Comparison of ENCODE assay signal across 15 mouse cellular contexts in genomic region chr10:56899640-56900274, GRCm38 (mm10).
DNase-seq lines count a peak whose midpoint lies in the region; ATAC-seq and TF ChIP-seq lines count a peak whose summit lies in the region.
"Had no signal": no experiment of that assay in that cellular context is flagged by ENCODE, and none has a peak within 500 bp of the region (broad histone marks: within the 10 kb centered on the region; RNA-seq: fewer than 3 reads in every experiment).

No protein-coding gene starts in this region.

- no peaks in the 10 kb centered on the region for H3K9me3 ChIP-seq in forebrain, embryonic 12.5 days
- no peaks in the 10 kb centered on the region for H3K9me3 ChIP-seq in heart, embryonic 10.5 days
- H3K9me3 ChIP-seq: heart, embryonic 15.5 days; limb, embryonic 15.5 days had no signal

- ATAC-seq in forebrain, embryonic 12.5 days (ENCODE audit: low FRiP score), result peak; percentile 53; the same call in 1 of the 2 replicates
- ATAC-seq: CD4-positive, CD25-positive, alpha-beta regulatory T cell, adult 4 months had no signal

- peak in 1 of 2 experiments; percentile 72 for DNase-seq in layer of hippocampus, adult 2 months (ENCODE audit: low spot score in 2 of 2)
- DNase-seq in layer of hippocampus, postnatal 36 days, result no peak
- peak; percentile 74 for DNase-seq in brain, embryonic 14.5 days (ENCODE audit: low read depth)
- peak; percentile 59 for DNase-seq in layer of hippocampus, adult 9-11 months
- DNase-seq in heart, embryonic 10.5 days (ENCODE audit: low spot score), result no peak
- no peak for DNase-seq in adrenal gland, adult 8-10 months
- DNase-seq in cerebellum, postnatal 25 days, result no peak
- DNase-seq: cerebellum, adult 11 months; lung, adult 18-20 months; thymus, postnatal 14 days had no signal

- peak overlapping the region; percentile 87 for H3K27ac ChIP-seq in layer of hippocampus, adult 2 months
- no peak overlapping the region for H3K27ac ChIP-seq in forebrain, embryonic 12.5 days
- no peak overlapping the region for H3K27ac ChIP-seq in heart, embryonic 10.5 days
- H3K27ac ChIP-seq: heart, embryonic 15.5 days; limb, embryonic 15.5 days; macrophage had no signal

- no peak overlapping the region for H3K9ac ChIP-seq in forebrain, embryonic 12.5 days
- H3K9ac ChIP-seq: heart, embryonic 15.5 days; limb, embryonic 15.5 days had no signal

- no peak overlapping the region for H3K4me3 ChIP-seq in layer of hippocampus, adult 2 months
- no peak overlapping the region for H3K4me3 ChIP-seq in forebrain, embryonic 12.5 days (replicated peaks)
- H3K4me3 ChIP-seq in heart, embryonic 10.5 days, result no peak overlapping the region
- H3K4me3 ChIP-seq: heart, embryonic 15.5 days; limb, embryonic 15.5 days had no signal

- no peaks in the 10 kb centered on the region for H3K36me3 ChIP-seq in forebrain, embryonic 12.5 days (replicated peaks)
- H3K36me3 ChIP-seq in heart, embryonic 10.5 days, result no peaks in the 10 kb centered on the region
- H3K36me3 ChIP-seq: heart, embryonic 15.5 days; limb, embryonic 15.5 days had no signal

- WGBS in forebrain, embryonic 12.5 days, result 24% methylated on average over 5 of the region's 5 CpGs
- WGBS in heart, embryonic 10.5 days, result 80% methylated on average over 5 of the region's 5 CpGs

- TF ChIP-seq CTCF in layer of hippocampus, adult 2 months (conservative IDR thresholded peaks at IDR 0.05), result no peak
- no peak for TF ChIP-seq CTCF in brain, embryonic 14.5 days (IDR thresholded peaks at IDR 0.05; ENCODE audit: borderline replicate concordance, extremely low read depth, insufficient read depth, insufficient read length)

- TF ChIP-seq POLR2A in brain, embryonic 14.5 days (IDR thresholded peaks at IDR 0.05; ENCODE audit: borderline replicate concordance, extremely low read depth, insufficient read depth, insufficient read length, poor library complexity, severe bottlenecking), result no peak

- no peaks in the 10 kb centered on the region for H3K27me3 ChIP-seq in forebrain, embryonic 12.5 days
- no peaks in the 10 kb centered on the region for H3K27me3 ChIP-seq in heart, embryonic 10.5 days (ENCODE audit: insufficient read depth, poor library complexity, severe bottlenecking)
- H3K27me3 ChIP-seq: heart, embryonic 15.5 days; limb, embryonic 15.5 days had no signal

- peaks cover 7% of the 10 kb centered on the region; the same call in 1 of the 2 replicates for H3K4me1 ChIP-seq in forebrain, embryonic 12.5 days
- no peaks in the 10 kb centered on the region for H3K4me1 ChIP-seq in heart, embryonic 10.5 days
- H3K4me1 ChIP-seq: heart, embryonic 15.5 days; limb, embryonic 15.5 days had no signal

- H3K4me2 ChIP-seq in forebrain, embryonic 12.5 days, result no peak overlapping the region
- H3K4me2 ChIP-seq: heart, embryonic 15.5 days; limb, embryonic 15.5 days had no signal

Comparison
In these comparisons a context has a peak if more than half of its experiments do, and no peak if none do; other contexts are left out.
1. DNase-seq: peak in brain, embryonic 14.5 days (single experiment) and layer of hippocampus, adult 9-11 months (single experiment); none in layer of hippocampus, postnatal 36 days (0 of 2), heart, embryonic 10.5 days (single experiment), adrenal gland, adult 8-10 months (single experiment) and cerebellum, postnatal 25 days (0 of 2).